Mouse (Mus musculus) liver, adult 2 months (tissue): ENCODE measurements around the gene C130074G19Rik. TPM values are rescaled to one million over a fixed set of nuclear protein-coding genes. Genes with fewer than 3 reads are reported as not detected.

Experiments
- DNase-seq: peaks from one replicate; pipeline ENCODE4 v3.0.0-alpha.2; 2011; ENCODE audit warnings: low read depth, low spot score; ENCODE audit errors: extremely low read depth
- H3K27ac ChIP-seq: fragments of 200-500 bp; replicated peaks from 2 replicates; pipeline ENCODE4 v1.5.1; 2012; ENCODE audit warnings: low read depth, mild to moderate bottlenecking, control low read depth, inconsistent platforms, low read length; ENCODE audit not compliant: insufficient read depth
- H3K27me3 ChIP-seq: fragments of 200-500 bp; 2 replicates; pipeline ENCODE4 v1.6.1; 2012; ENCODE audit warnings: mild to moderate bottlenecking, moderate library complexity, low read length, inconsistent platforms; ENCODE audit not compliant: control insufficient read depth, insufficient read depth
- H3K36me3 ChIP-seq: fragments of 200-500 bp; 2 replicates; pipeline ENCODE4 v1.6.1; 2012; ENCODE audit warnings: low read length, inconsistent platforms; ENCODE audit not compliant: control insufficient read depth, insufficient read depth
- H3K4me1 ChIP-seq: fragments of 200-500 bp; 2 replicates; pipeline ENCODE4 v1.6.1; 2011; ENCODE audit warnings: low read length; ENCODE audit not compliant: control insufficient read depth, insufficient read depth
- H3K4me3 ChIP-seq: fragments of 200-500 bp; 2 replicates; pipeline ENCODE4 v1.5.1; 2011; ENCODE audit warnings: low read depth, mild to moderate bottlenecking, control low read depth, low read length, moderate library complexity; ENCODE audit not compliant: insufficient read depth
- H3K79me2 ChIP-seq: fragments of 200-500 bp; 2 replicates; pipeline ENCODE4 v1.6.1; 2012; ENCODE audit warnings: inconsistent platforms, mild to moderate bottlenecking, low read length, moderate library complexity; ENCODE audit not compliant: control insufficient read depth, insufficient read depth
- H3K9ac ChIP-seq: fragments of 200-500 bp; 2 replicates; pipeline ENCODE4 v1.6.1; 2012; ENCODE audit warnings: low read depth, mild to moderate bottlenecking, control low read depth, inconsistent platforms, low read length
- CTCF ChIP-seq: fragments of 200-500 bp; IDR thresholded peaks from 2 replicates; pipeline ENCODE4 v1.5.1; 2011; ENCODE audit warnings: low read depth, low read length, control low read depth
- POLR2A ChIP-seq: fragments of 200-500 bp; IDR thresholded peaks from 2 replicates; pipeline ENCODE4 v1.6.1; 2011; ENCODE audit warnings: low read length, control low read depth; ENCODE audit not compliant: insufficient read depth; ENCODE audit errors: extremely low read depth
- WGBS: fragments of 180-500 bp; shearing (Covaris S2); methylation state at CpG from one replicate; pipeline ENCODE4 v1.1.7; 2018; 5-methylcytosine and 5-hydroxymethylcytosine counted together
- polyA plus RNA-seq: library from polyadenylated mRNA; depleted of rRNA; stranded (reverse); fragments of >200 nt; gene quantifications from 2 replicates; pipeline ENCODE4 v1.2.3, GENCODE M21; 2012
- total RNA-seq: library from RNA; depleted of rRNA; stranded (reverse); fragments of >200 nt; gene quantifications from 2 replicates; pipeline ENCODE4 v1.2.3, GENCODE M21; 2014

The C130074G19Rik gene
- total and polyA plus RNA-seq, 2 experiments: 56.3 to 88.6 TPM

GRCm38 (mm10) chr1:184903697-184904096 is 20.7 kb upstream of the C130074G19Rik start:
- Histone ChIP-seq H3K4me1 (no peaks in the 10 kb centered on the region), H3K36me3 (no peaks in the 10 kb centered on the region), H3K9ac (no peak overlapping the region), H3K27ac (no peak overlapping the region), H3K4me3 (no peak overlapping the region), H3K27me3 (no peaks in the 10 kb centered on the region), H3K79me2 (no peaks in the 10 kb centered on the region)
- no peak for DNase-seq
- WGBS: 87% methylated on average over 7 of the region's 7 CpGs
- TF ChIP-seq POLR2A (no peak), CTCF (no peak)

GRCm38 (mm10) chr1:184902886-184903285 is 19.9 kb upstream of the C130074G19Rik start:
- H3K79me2 ChIP-seq: no peaks in the 10 kb centered on the region
- H3K4me3 ChIP-seq: no peak overlapping the region
- H3K4me1 ChIP-seq: no peaks in the 10 kb centered on the region
- 89% methylated on average over 7 of the region's 7 CpGs for WGBS
- no peak for DNase-seq
- no peaks in the 10 kb centered on the region for H3K27me3 ChIP-seq
- no peak overlapping the region for H3K9ac ChIP-seq
- H3K36me3 ChIP-seq: no peaks in the 10 kb centered on the region
- H3K27ac ChIP-seq: no peak overlapping the region
- TF ChIP-seq CTCF (no peak), POLR2A (no peak)

- no peaks in the 10 kb centered on the region for H3K79me2 ChIP-seq
- H3K4me3 ChIP-seq: no peak overlapping the region
- TF ChIP-seq POLR2A (no peak), CTCF (no peak)
- no peak overlapping the region for H3K27ac ChIP-seq
- H3K9ac ChIP-seq: no peak overlapping the region
- H3K4me1 ChIP-seq: no peaks in the 10 kb centered on the region
- no peak for DNase-seq
- 90% methylated on average over 16 of the region's 16 CpGs for WGBS
- no peaks in the 10 kb centered on the region for H3K36me3 ChIP-seq
- H3K27me3 ChIP-seq: no peaks in the 10 kb centered on the region
Measured at GRCm38 (mm10) chr1:184897350-184897749, 14.3 kb upstream of the C130074G19Rik start.

GRCm38 (mm10) chr1:184891998-184892397 is 9.0 kb upstream of the C130074G19Rik start:
- 75% methylated on average over 3 of the region's 3 CpGs for WGBS
- H3K27me3 ChIP-seq: no peaks in the 10 kb centered on the region
- H3K27ac ChIP-seq: no peak overlapping the region
- H3K4me3 ChIP-seq: no peak overlapping the region
- no peaks in the 10 kb centered on the region for H3K79me2 ChIP-seq
- no peak for DNase-seq
- H3K9ac ChIP-seq: no peak overlapping the region
- no peaks in the 10 kb centered on the region for H3K36me3 ChIP-seq
- no peak for TF ChIP-seq POLR2A
- TF ChIP-seq CTCF: peak; percentile 44; the same call in 1 of the 2 replicates
- H3K4me1 ChIP-seq: no peaks in the 10 kb centered on the region

GRCm38 (mm10) chr1:184889454-184889853 is 6.4 kb upstream of the C130074G19Rik start:
- Histone ChIP-seq H3K27me3 (no peaks in the 10 kb centered on the region), H3K9ac (no peak overlapping the region), H3K4me3 (no peak overlapping the region), H3K4me1 (no peaks in the 10 kb centered on the region), H3K79me2 (no peaks in the 10 kb centered on the region), H3K27ac (no peak overlapping the region), H3K36me3 (no peaks in the 10 kb centered on the region)
- WGBS: 66% methylated on average over 6 of the region's 6 CpGs
- TF ChIP-seq POLR2A (no peak), CTCF (no peak)
- no peak for DNase-seq

- Histone ChIP-seq H3K4me3 (no peak overlapping the region), H3K79me2 (peaks cover 13% of the 10 kb centered on the region; the same call in 1 of the 2 replicates), H3K36me3 (no peaks in the 10 kb centered on the region), H3K9ac (no peak overlapping the region), H3K27me3 (no peaks in the 10 kb centered on the region), H3K27ac (no peak overlapping the region), H3K4me1 (peaks cover 2% of the 10 kb centered on the region; the same call in 1 of the 2 replicates)
- DNase-seq: no peak
- TF ChIP-seq POLR2A (no peak), CTCF (no peak)
- WGBS: 94% methylated on average over 1 of the region's 1 CpGs
Measured at GRCm38 (mm10) chr1:184886160-184886559, 3.1 kb upstream of the C130074G19Rik start.
